Mouse (Mus musculus) liver, postnatal 0 days (tissue): ENCODE measurements around the gene Fam104a.

Experiments used
- CTCF ChIP-seq: sonication (generic); IDR thresholded peaks from 2 replicates; pipeline ENCODE4 v1.5.1; 2016; ENCODE audit warnings: antibody characterized with exemption, low read depth
- EP300 ChIP-seq: IDR thresholded peaks from 2 replicates; pipeline ENCODE4 v1.6.1; 2016; ENCODE audit warnings: antibody characterized with exemption, low read depth, mild to moderate bottlenecking

- TF ChIP-seq CTCF (no peak), EP300 (no peak)
These were observed 33.9 kb upstream of the Fam104a start for GRCm38 (mm10) chr11:113717767-113718424.
